Mouse (Mus musculus): Measurements from ENCODE around the gene Olfr1048. TPM values are rescaled to one million over a fixed set of nuclear protein-coding genes. Genes with fewer than 3 reads are reported as not detected.
"Not testable (repeated sequence)": the region's sequence is repeated elsewhere in the genome, so short reads cannot be mapped to it uniquely, and the experiment has no call there.

The Olfr1048 gene
- polyA plus RNA-seq (2014; fragmentation: Nextera tagmentation; extraction: Ambion mirVana) = not detected in 2 replicates

DNA sequence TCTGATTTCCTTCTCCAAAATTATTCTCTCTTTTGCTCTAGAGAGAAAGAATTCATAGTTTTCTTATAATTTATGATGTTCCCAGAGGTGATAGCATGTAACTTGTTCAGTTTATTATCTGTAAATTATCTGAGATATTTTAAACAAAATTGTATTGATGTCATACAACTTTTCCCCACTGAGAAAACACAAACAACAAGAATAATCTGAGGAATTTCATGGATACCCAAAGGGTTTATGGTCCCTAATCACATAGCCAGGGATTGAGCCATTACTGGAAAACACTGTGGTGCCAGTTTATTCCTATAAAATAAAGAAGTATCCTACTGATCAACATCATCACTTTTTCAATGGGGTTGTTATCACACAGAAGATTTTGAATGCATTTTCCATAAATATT is at the start of gene Olfr1048:
Gene Olfr1048, minus strand, starts transcription at position 101 of the 400 bp plus-strand sequence.
- Histone ChIP-seq H3K4me2 (ENCODE audit: low read length) (no peak within 1 kb of the TSS), H3K36me3 (ENCODE audit: control insufficient read depth, insufficient read depth, low read length) (no peaks in the 10 kb centered on the region), H3K4me1 (replicated peaks; ENCODE audit: control insufficient read depth, insufficient read depth, low read length) (no peaks in the 10 kb centered on the region), H3K9ac (ENCODE audit: low read length) (no peak within 1 kb of the TSS), H3K27ac (ENCODE audit: low read depth) (no peak within 1 kb of the TSS), H3K27me3 (replicated peaks; ENCODE audit: control insufficient read depth, insufficient read depth, low read length) (no peaks in the 10 kb centered on the region), H3K9me3 (ENCODE audit: control insufficient read depth, low read length) (no peaks in the 10 kb centered on the region), H3K4me3 (ENCODE audit: low read depth, low read length) (no peak within 1 kb of the TSS)
- DNase-seq (ENCODE audit: low spot score) = no peak
- no peak for ATAC-seq (replicated peaks; ENCODE audit: low FRiP score, low TSS enrichment, low read depth)

DNA sequence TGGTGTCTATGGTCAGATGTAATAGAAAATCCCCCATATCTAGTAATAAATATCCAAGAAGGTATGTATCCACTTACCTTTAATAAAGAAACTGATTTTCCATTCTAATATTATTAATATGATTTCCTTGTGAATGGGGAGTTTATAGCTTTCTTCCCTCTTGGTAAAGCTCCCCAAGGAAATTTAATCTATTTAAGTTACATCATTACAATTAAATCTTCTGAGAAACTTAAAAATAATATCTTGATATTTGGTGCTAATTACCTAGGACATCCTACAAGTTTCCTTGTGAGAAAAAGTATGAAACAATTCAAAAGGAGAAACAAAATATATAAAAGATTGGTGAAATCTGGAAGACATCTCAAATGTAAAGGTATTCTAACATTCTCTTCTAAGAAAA is 38.9 kb upstream of the Olfr1048 start, which contains the start of gene Olfr1051:
Gene Olfr1051, minus strand, starts transcription at position 101 of the 400 bp plus-strand sequence.
- H3K27ac ChIP-seq (ENCODE audit: low read depth); H3K9me3 ChIP-seq (ENCODE audit: control insufficient read depth, low read length); ATAC-seq (replicated peaks; ENCODE audit: low FRiP score, low TSS enrichment, low read depth); H3K4me3 ChIP-seq (ENCODE audit: low read depth, low read length); DNase-seq (ENCODE audit: low spot score); H3K4me2 ChIP-seq (ENCODE audit: low read length); H3K36me3 ChIP-seq (ENCODE audit: control insufficient read depth, insufficient read depth, low read length); H3K9ac ChIP-seq (ENCODE audit: low read length); H3K27me3 ChIP-seq (replicated peaks; ENCODE audit: control insufficient read depth, insufficient read depth, low read length); H3K4me1 ChIP-seq (replicated peaks; ENCODE audit: control insufficient read depth, insufficient read depth, low read length): not testable (repeated sequence)

DNA sequence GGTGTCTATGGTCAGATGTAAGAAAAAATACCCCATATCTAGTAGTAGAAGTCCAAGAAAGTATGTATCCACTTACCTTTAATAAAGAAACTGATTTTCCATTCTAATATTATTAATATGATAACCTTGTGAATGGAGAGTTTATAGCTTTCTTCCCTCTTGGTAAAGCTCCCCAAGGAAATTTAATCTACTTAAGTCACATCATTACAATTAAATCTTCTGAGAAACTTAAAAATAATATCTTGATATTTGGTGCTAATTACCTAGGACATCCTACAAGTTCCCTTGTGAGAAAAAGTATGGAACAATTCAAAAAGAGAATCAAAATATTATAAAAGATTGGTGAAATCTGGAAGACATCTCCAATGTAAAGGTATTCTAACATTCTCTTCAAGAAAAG is 18.1 kb upstream of the Olfr1048 start, which contains the start of gene Olfr1049:
Gene Olfr1049, minus strand, starts transcription at position 101 of the 400 bp plus-strand sequence.
- H3K36me3 ChIP-seq (ENCODE audit: control insufficient read depth, insufficient read depth, low read length); H3K4me3 ChIP-seq (ENCODE audit: low read depth, low read length); H3K4me2 ChIP-seq (ENCODE audit: low read length); H3K9ac ChIP-seq (ENCODE audit: low read length); H3K4me1 ChIP-seq (replicated peaks; ENCODE audit: control insufficient read depth, insufficient read depth, low read length); DNase-seq (ENCODE audit: low spot score); H3K27me3 ChIP-seq (replicated peaks; ENCODE audit: control insufficient read depth, insufficient read depth, low read length); ATAC-seq (replicated peaks; ENCODE audit: low FRiP score, low TSS enrichment, low read depth); H3K27ac ChIP-seq (ENCODE audit: low read depth); H3K9me3 ChIP-seq (ENCODE audit: control insufficient read depth, low read length): not testable (repeated sequence)

DNA sequence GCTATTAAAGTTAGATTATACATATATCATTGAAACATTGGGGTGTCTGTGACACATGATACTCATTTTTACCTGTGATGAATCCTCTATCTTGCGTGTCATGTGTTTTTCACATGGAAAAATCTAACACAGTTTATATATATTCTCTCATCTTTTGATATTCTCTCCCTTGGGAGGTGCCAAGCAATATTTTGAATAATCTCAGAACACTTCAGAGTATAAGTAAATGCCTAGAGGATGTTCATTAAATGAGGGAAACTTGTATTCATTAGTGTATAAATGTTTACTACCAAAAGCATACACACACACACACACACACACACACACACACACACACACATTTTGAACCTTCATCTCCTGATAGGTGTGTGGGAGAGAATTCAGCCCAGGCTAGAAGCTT is 8.8 kb downstream of the Olfr1048 start, which contains the start of gene Olfr1047:
Gene Olfr1047, minus strand, starts transcription at position 101 of the 400 bp plus-strand sequence.
- no peak for DNase-seq (ENCODE audit: low spot score)
- Histone ChIP-seq H3K9me3 (ENCODE audit: control insufficient read depth, low read length) (no peaks in the 10 kb centered on the region), H3K36me3 (ENCODE audit: control insufficient read depth, insufficient read depth, low read length) (no peaks in the 10 kb centered on the region), H3K27ac (ENCODE audit: low read depth) (no peak within 1 kb of the TSS), H3K27me3 (replicated peaks; ENCODE audit: control insufficient read depth, insufficient read depth, low read length) (no peaks in the 10 kb centered on the region), H3K9ac (ENCODE audit: low read length) (no peak within 1 kb of the TSS), H3K4me2 (ENCODE audit: low read length) (no peak within 1 kb of the TSS), H3K4me3 (ENCODE audit: low read depth, low read length) (no peak within 1 kb of the TSS), H3K4me1 (replicated peaks; ENCODE audit: control insufficient read depth, insufficient read depth, low read length) (no peaks in the 10 kb centered on the region)
- no peak for ATAC-seq (replicated peaks; ENCODE audit: low FRiP score, low TSS enrichment, low read depth)
- 91% methylated on average over 1 of the region's 1 CpGs for WGBS

DNA sequence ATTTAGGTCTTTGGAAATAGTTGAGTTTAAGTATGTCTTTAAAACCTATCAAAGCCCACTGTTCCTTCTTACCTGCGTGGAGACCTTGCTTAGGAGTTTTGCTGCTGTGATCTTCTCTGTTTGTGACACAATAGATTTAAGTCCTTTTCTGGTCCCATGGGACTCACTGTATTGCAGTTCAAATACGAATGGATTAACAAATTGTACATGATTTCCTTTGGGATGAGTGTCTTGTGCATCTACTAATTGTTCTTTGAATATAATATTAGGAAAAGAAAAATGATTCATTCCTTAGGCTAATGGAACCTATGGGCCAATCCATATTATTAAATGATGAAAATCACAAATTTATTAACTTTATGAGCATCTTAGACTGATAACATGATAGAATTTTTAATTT is 20.9 kb downstream of the Olfr1048 start, which contains the start of gene Olfr1046:
Gene Olfr1046, minus strand, starts transcription at position 101 of the 400 bp plus-strand sequence.
- Histone ChIP-seq H3K9ac (ENCODE audit: low read length) (no peak within 1 kb of the TSS), H3K4me2 (ENCODE audit: low read length) (no peak within 1 kb of the TSS), H3K9me3 (ENCODE audit: control insufficient read depth, low read length) (no peaks in the 10 kb centered on the region), H3K27me3 (replicated peaks; ENCODE audit: control insufficient read depth, insufficient read depth, low read length) (no peaks in the 10 kb centered on the region), H3K36me3 (ENCODE audit: control insufficient read depth, insufficient read depth, low read length) (no peaks in the 10 kb centered on the region), H3K4me3 (ENCODE audit: low read depth, low read length) (no peak within 1 kb of the TSS), H3K27ac (ENCODE audit: low read depth) (no peak within 1 kb of the TSS), H3K4me1 (replicated peaks; ENCODE audit: control insufficient read depth, insufficient read depth, low read length) (no peaks in the 10 kb centered on the region)
- no peak for DNase-seq (ENCODE audit: low spot score)
- no peak for ATAC-seq (replicated peaks; ENCODE audit: low FRiP score, low TSS enrichment, low read depth)
- WGBS = 70% methylated on average over 2 of the region's 2 CpGs

DNA sequence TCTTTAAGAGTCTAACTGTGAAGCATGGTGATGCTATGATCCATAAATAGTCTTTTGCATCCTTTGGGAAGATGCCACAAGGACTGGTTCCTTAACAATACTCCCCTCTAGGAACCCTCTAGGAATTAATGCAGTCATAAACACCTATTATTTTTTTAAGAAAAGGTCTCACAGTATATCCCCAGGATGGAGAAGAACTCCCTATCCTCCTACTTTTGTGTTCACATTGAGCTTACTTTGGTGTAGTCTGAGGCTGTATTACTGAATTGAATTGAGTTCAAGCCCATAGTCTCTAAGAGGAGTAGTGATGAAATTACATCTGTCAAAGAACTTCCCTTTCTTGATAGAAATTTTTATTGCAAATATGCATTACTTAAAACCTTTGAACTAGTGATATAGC is 37.2 kb downstream of the Olfr1048 start, which contains the start of gene Olfr1045:
Gene Olfr1045, minus strand, starts transcription at position 101 of the 400 bp plus-strand sequence.
- no peak for ATAC-seq (replicated peaks; ENCODE audit: low FRiP score, low TSS enrichment, low read depth)
- Histone ChIP-seq H3K27ac (ENCODE audit: low read depth) (no peak within 1 kb of the TSS), H3K9ac (ENCODE audit: low read length) (no peak within 1 kb of the TSS), H3K4me2 (ENCODE audit: low read length) (no peak within 1 kb of the TSS), H3K4me1 (replicated peaks; ENCODE audit: control insufficient read depth, insufficient read depth, low read length) (no peaks in the 10 kb centered on the region), H3K27me3 (replicated peaks; ENCODE audit: control insufficient read depth, insufficient read depth, low read length) (no peaks in the 10 kb centered on the region), H3K36me3 (ENCODE audit: control insufficient read depth, insufficient read depth, low read length) (no peaks in the 10 kb centered on the region), H3K9me3 (ENCODE audit: control insufficient read depth, low read length) (no peaks in the 10 kb centered on the region), H3K4me3 (ENCODE audit: low read depth, low read length) (no peak within 1 kb of the TSS)
- DNase-seq (ENCODE audit: low spot score) = no peak

DNA sequence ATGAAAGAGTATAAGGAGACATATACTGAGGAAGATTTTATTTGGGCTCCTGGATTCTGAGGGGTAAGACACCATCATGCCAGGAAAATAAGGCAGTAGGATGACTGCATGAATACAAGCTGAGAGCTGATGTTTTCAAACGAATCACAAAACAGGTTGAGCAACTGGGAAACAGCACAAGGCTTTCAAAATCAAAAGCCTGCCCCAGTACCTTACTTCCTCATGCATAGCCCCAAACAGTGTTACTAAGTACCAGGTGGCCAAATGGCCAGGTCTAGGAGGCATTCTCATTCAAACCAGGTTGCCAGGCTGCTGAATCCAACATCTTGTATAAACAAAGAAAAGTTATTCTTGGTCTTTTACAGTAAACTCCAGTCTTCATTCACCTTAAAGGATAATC is 44.2 kb downstream of the Olfr1048 start:
- DNase-seq (ENCODE audit: low spot score) (no peak), ATAC-seq (replicated peaks; ENCODE audit: low FRiP score, low TSS enrichment, low read depth) (no peak)
- Histone ChIP-seq H3K27ac (ENCODE audit: low read depth) (no peak overlapping the region), H3K4me1 (replicated peaks; ENCODE audit: control insufficient read depth, insufficient read depth, low read length) (no peaks in the 10 kb centered on the region), H3K27me3 (replicated peaks; ENCODE audit: control insufficient read depth, insufficient read depth, low read length) (no peaks in the 10 kb centered on the region), H3K9ac (ENCODE audit: low read length) (no peak overlapping the region), H3K4me2 (ENCODE audit: low read length) (no peak overlapping the region), H3K36me3 (ENCODE audit: control insufficient read depth, insufficient read depth, low read length) (no peaks in the 10 kb centered on the region), H3K4me3 (ENCODE audit: low read depth, low read length) (no peak overlapping the region), H3K9me3 (ENCODE audit: control insufficient read depth, low read length) (no peaks in the 10 kb centered on the region)
- WGBS = 53% methylated on average over 1 of the region's 1 CpGs

DNA sequence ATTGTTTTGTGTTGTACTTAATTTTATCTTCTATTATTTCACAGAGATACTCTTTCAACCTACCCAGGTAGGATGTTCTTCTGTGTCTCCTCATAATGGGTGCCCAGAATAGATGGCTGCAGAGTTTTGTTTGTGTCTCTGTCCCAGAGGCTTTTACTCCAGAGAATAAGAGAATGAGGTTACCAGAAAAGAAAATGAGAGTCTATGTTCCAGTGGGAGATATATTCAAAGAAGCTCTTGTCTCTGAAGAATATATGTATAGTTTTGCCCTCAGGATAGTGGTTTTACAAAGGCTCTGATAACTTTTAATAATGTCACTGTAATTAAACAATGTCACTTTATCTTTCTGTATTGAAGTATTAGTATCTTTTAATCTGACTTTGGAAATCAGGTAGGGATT is 54.5 kb downstream of the Olfr1048 start, which contains the start of gene Olfr52:
Gene Olfr52, minus strand, starts transcription at position 101 of the 400 bp plus-strand sequence.
- no peak within 1 kb of the TSS for H3K4me2 ChIP-seq (ENCODE audit: low read length)
- DNase-seq (ENCODE audit: low spot score) = no peak
- H3K27me3 ChIP-seq (replicated peaks; ENCODE audit: control insufficient read depth, insufficient read depth, low read length) = no peaks in the 10 kb centered on the region
- H3K4me3 ChIP-seq (ENCODE audit: low read depth, low read length) = no peak within 1 kb of the TSS
- no peaks in the 10 kb centered on the region for H3K9me3 ChIP-seq (ENCODE audit: control insufficient read depth, low read length)
- no peaks in the 10 kb centered on the region for H3K4me1 ChIP-seq (replicated peaks; ENCODE audit: control insufficient read depth, insufficient read depth, low read length)
- H3K9ac ChIP-seq (ENCODE audit: low read length) = no peak within 1 kb of the TSS
- no peak for ATAC-seq (replicated peaks; ENCODE audit: low FRiP score, low TSS enrichment, low read depth)
- no peak within 1 kb of the TSS for H3K27ac ChIP-seq (ENCODE audit: low read depth)
- no peaks in the 10 kb centered on the region for H3K36me3 ChIP-seq (ENCODE audit: control insufficient read depth, insufficient read depth, low read length)
